Mouse (Mus musculus): ENCODE results near the gene 1700012B07Rik. TPM values are rescaled to one million over a fixed set of nuclear protein-coding genes. Genes with fewer than 3 reads are reported as not detected.

Gene 1700012B07Rik
- not detected in 2 replicates for polyA plus RNA-seq (2014; fragmentation: Nextera tagmentation; extraction: Ambion mirVana)

DNA sequence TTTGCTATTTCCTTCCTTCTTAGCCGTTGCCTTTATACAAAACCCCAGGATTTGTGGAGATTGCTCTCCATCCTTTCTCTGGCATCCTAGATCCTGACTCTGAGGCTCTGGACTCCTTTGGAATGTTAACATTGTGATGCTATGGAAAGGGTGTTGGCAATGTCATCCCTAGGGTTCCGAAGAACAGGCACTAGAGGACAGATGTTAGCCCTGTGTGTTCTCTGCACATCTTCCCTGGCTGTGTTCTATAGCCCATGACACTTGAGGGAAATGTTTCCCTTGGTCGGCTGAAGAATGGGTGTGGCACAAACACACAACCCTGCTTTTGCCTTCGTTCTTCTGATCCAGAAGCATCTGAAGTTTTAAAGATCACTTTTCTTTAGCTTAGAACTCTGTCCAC is at the start of gene 1700012B07Rik:
Gene 1700012B07Rik, minus strand, starts transcription at position 101 of the 400 bp plus-strand sequence.
- Histone ChIP-seq H3K4me1 (ENCODE audit: control insufficient read depth, insufficient read depth, low read length) (no peaks in the 10 kb centered on the region), H3K9me3 (ENCODE audit: control insufficient read depth, low read length) (no peaks in the 10 kb centered on the region), H3K36me3 (ENCODE audit: control insufficient read depth, insufficient read depth, low read length) (no peaks in the 10 kb centered on the region), H3K4me3 (ENCODE audit: low read depth, low read length) (no peak within 1 kb of the TSS), H3K9ac (ENCODE audit: low read length) (no peak within 1 kb of the TSS), H3K27ac (ENCODE audit: low read depth, low read length) (no peak within 1 kb of the TSS), H3K4me2 (ENCODE audit: low read depth) (no peak within 1 kb of the TSS), H3K27me3 (ENCODE audit: control insufficient read depth, insufficient read depth, low read length) (no peaks in the 10 kb centered on the region)
- 86% methylated on average over 4 of the region's 4 CpGs for WGBS
- no peak for ATAC-seq (ENCODE audit: insufficient read depth, low FRiP score, low TSS enrichment)
- no peak for DNase-seq (ENCODE audit: low spot score)

DNA sequence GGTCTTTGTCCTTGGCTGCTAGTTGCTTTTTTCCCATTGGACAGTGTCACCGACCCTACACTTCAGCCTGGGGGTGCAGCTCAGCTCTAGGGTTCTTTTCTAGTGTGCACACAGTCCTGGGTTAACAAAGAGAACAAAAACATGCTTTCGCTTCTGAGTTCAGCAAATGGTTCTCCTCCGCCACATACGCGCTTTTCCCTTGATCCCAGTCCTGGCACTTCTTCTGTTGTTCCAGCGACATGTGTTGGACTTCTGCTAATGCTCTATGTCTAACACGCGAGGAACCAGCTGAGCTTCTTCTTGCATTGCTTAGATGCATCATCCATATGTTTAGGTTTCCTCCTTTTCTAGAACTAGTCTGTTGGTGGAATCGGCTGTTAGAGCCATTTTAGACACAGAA is 48.9 kb upstream of the 1700012B07Rik start:
- H3K36me3 ChIP-seq (ENCODE audit: control insufficient read depth, insufficient read depth, low read length), result no peaks in the 10 kb centered on the region
- H3K9ac ChIP-seq (ENCODE audit: low read length), result no peak overlapping the region
- WGBS, result 80% methylated on average over 9 of the region's 9 CpGs
- H3K27me3 ChIP-seq (ENCODE audit: control insufficient read depth, insufficient read depth, low read length), result no peaks in the 10 kb centered on the region
- H3K27ac ChIP-seq (ENCODE audit: low read depth, low read length), result no peak overlapping the region
- no peak overlapping the region for H3K4me3 ChIP-seq (ENCODE audit: low read depth, low read length)
- H3K4me1 ChIP-seq (ENCODE audit: control insufficient read depth, insufficient read depth, low read length), result no peaks in the 10 kb centered on the region
- no peak overlapping the region for H3K4me2 ChIP-seq (ENCODE audit: low read depth)
- no peaks in the 10 kb centered on the region for H3K9me3 ChIP-seq (ENCODE audit: control insufficient read depth, low read length)
- DNase-seq (ENCODE audit: low spot score), result no peak
- ATAC-seq (ENCODE audit: insufficient read depth, low FRiP score, low TSS enrichment), result no peak

DNA sequence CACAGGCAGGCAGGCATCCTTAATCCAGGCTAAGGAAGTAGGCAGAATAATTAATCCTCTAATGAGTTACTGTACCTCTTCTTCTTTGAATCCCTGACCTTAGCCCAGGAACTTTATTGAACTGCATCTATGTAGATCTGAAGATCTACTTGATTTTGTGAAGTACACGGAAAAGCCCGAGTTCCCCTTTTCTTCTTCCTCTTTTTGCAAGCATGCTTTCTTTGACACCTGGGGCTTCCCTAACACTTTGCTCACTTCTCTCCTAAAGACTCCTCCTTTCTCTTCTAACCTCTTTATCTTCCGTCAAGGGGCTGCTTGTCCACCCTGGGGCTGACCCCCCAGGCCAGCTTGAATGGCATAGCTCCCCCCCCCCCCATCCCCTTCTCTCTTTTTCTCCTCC is 48.0 kb upstream of the 1700012B07Rik start:
- 66% methylated on average over 3 of the region's 3 CpGs for WGBS
- Histone ChIP-seq H3K4me3 (ENCODE audit: low read depth, low read length) (no peak overlapping the region), H3K4me2 (ENCODE audit: low read depth) (no peak overlapping the region), H3K4me1 (ENCODE audit: control insufficient read depth, insufficient read depth, low read length) (no peaks in the 10 kb centered on the region), H3K36me3 (ENCODE audit: control insufficient read depth, insufficient read depth, low read length) (no peaks in the 10 kb centered on the region), H3K27me3 (ENCODE audit: control insufficient read depth, insufficient read depth, low read length) (no peaks in the 10 kb centered on the region), H3K27ac (ENCODE audit: low read depth, low read length) (no peak overlapping the region), H3K9me3 (ENCODE audit: control insufficient read depth, low read length) (no peaks in the 10 kb centered on the region), H3K9ac (ENCODE audit: low read length) (no peak overlapping the region)
- DNase-seq (ENCODE audit: low spot score) (no peak), ATAC-seq (ENCODE audit: insufficient read depth, low FRiP score, low TSS enrichment) (no peak)

DNA sequence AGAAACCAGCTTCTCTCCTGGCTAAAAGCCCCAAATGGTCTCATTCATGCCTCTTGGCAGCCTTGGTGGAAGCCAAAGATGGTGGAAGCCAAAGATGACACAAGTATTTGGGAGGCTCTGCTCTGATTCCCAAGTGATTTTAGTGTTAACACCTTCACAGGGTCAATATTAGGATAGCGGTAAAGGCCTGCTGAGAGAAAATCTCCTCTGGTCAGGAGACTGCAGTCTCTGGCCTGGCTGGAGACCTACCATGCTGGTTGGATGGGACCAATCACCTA is 47.6 kb upstream of the 1700012B07Rik start:
- ATAC-seq (ENCODE audit: insufficient read depth, low FRiP score, low TSS enrichment) (no peak), DNase-seq (ENCODE audit: low spot score) (no peak)
- Histone ChIP-seq H3K9me3 (ENCODE audit: control insufficient read depth, low read length) (no peaks in the 10 kb centered on the region), H3K9ac (ENCODE audit: low read length) (no peak overlapping the region), H3K27ac (ENCODE audit: low read depth, low read length) (no peak overlapping the region), H3K36me3 (ENCODE audit: control insufficient read depth, insufficient read depth, low read length) (no peaks in the 10 kb centered on the region), H3K27me3 (ENCODE audit: control insufficient read depth, insufficient read depth, low read length) (no peaks in the 10 kb centered on the region), H3K4me2 (ENCODE audit: low read depth) (no peak overlapping the region), H3K4me3 (ENCODE audit: low read depth, low read length) (no peak overlapping the region), H3K4me1 (ENCODE audit: control insufficient read depth, insufficient read depth, low read length) (no peaks in the 10 kb centered on the region)
- 85% methylated on average over 1 of the region's 1 CpGs for WGBS

DNA sequence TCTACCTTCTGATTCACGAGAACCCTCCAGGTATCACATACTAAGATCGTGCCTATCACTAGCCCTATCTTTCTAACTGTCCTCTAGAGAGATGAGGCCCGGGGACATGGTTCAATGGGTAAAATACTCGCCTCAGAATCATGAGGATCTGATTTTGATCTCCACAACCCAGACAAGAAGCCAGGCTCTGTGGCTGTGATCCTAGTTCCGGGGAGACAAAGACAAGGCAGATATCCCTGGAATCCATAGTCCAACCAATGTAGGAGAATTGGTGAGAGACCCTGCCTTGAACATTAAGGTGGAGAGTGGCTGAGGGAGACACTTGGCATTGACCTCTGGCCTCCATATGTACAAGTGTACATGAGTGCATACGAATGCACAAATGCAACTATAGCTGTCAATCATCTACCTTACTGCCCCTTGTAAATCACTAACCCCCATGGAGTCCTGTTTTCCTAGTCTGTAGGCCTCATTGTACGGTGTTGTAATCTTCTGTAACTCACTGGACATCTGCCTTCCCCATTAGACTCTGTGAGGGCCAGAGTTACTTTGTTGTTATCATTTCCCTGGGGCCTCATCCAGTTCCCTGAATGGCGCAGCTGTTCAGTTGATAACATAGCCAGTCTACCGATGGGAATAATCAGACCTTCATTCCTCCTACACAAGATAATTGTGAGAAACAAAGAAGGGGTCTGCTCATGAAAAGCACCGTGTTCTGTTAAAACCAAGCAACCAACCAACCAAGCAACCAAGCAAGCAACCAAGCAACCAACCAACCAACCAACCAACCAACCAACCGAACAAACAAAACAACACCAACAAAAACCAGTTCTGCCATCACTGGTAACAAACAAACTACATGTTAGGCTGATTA is 47.0 kb upstream of the 1700012B07Rik start:
- Histone ChIP-seq H3K4me1 (ENCODE audit: control insufficient read depth, insufficient read depth, low read length) (no peaks in the 10 kb centered on the region), H3K27me3 (ENCODE audit: control insufficient read depth, insufficient read depth, low read length) (no peaks in the 10 kb centered on the region), H3K36me3 (ENCODE audit: control insufficient read depth, insufficient read depth, low read length) (no peaks in the 10 kb centered on the region), H3K4me3 (ENCODE audit: low read depth, low read length) (no peak overlapping the region), H3K27ac (ENCODE audit: low read depth, low read length) (no peak overlapping the region), H3K9ac (ENCODE audit: low read length) (no peak overlapping the region), H3K9me3 (ENCODE audit: control insufficient read depth, low read length) (no peaks in the 10 kb centered on the region), H3K4me2 (ENCODE audit: low read depth) (no peak overlapping the region)
- WGBS, result 74% methylated on average over 11 of the region's 11 CpGs
- ATAC-seq (ENCODE audit: insufficient read depth, low FRiP score, low TSS enrichment) (no peak), DNase-seq (ENCODE audit: low spot score) (no peak)

DNA sequence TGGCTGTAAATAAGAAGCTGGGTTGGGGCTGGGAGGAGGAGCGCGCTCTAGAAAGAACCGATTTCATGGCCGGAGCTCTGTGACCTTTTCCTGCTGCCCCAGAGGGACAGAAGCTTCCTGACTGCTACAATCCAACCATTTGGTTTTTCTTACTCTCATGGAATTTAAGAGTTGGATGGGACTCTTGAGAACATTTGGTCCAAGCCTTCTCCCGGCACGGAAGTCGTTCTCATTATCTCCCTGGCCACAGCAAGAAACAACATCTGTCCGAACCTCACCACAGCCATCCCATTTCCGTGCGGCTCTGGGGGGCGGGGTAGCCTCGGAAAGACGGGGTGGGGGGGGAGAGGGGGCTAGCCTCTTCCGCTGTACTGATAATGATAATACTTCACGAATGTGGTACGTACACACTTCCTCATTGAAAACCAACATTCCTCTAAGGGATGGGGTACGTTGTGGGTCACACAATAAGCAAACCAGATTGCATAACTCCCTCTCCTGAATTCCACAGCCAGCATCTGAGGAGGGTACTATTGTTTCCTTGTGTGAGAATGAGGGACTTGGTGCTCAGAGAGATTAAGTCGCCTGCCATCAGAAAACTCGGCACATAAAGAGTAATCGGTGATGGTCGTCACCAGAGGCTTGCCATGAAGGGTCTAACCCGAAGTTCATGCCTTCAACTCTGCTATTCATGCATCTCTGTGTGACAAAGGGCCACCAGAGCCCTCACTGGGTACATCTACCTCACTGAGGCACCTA is 46.2 kb upstream of the 1700012B07Rik start:
- Histone ChIP-seq H3K4me2 (ENCODE audit: low read depth) (no peak overlapping the region), H3K36me3 (ENCODE audit: control insufficient read depth, insufficient read depth, low read length) (no peaks in the 10 kb centered on the region), H3K27ac (ENCODE audit: low read depth, low read length) (no peak overlapping the region), H3K9ac (ENCODE audit: low read length) (no peak overlapping the region), H3K4me1 (ENCODE audit: control insufficient read depth, insufficient read depth, low read length) (no peaks in the 10 kb centered on the region), H3K4me3 (ENCODE audit: low read depth, low read length) (no peak overlapping the region), H3K9me3 (ENCODE audit: control insufficient read depth, low read length) (no peaks in the 10 kb centered on the region), H3K27me3 (ENCODE audit: control insufficient read depth, insufficient read depth, low read length) (no peaks in the 10 kb centered on the region)
- ATAC-seq (ENCODE audit: insufficient read depth, low FRiP score, low TSS enrichment), result no peak
- DNase-seq (ENCODE audit: low spot score), result no peak
- 76% methylated on average over 22 of the region's 22 CpGs for WGBS

DNA sequence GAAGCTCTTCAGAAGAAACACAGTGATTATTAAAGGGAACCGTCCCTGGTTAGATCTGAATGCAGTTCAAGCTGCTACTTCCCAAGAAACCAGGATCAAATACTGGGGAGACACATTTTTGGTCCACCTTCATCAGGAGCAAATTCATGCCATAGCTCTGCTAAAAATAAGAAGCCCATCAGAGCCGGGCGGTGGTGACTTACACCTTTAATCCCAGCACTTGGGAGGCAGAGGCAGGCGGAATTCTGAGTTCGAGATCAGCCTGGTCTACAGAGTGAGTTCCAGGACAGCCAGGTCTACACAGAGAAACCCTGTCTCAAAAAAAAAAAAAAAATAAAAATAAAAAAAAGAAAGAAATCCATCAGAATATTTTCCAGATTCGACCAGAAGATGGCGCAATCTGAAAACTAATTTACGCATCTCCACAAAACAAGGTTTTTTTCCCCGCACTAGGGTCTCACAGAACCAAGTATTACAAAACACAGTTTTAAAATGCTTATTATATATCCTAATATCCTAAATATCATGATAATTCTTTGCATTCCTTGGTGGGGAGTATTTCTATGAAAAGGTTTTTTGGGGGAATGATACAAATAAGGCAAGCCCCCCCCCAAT is 45.4 kb upstream of the 1700012B07Rik start:
- H3K9ac ChIP-seq (ENCODE audit: low read length), result no peak overlapping the region
- H3K4me1 ChIP-seq (ENCODE audit: control insufficient read depth, insufficient read depth, low read length), result no peaks in the 10 kb centered on the region
- no peaks in the 10 kb centered on the region for H3K9me3 ChIP-seq (ENCODE audit: control insufficient read depth, low read length)
- ATAC-seq (ENCODE audit: insufficient read depth, low FRiP score, low TSS enrichment) (no peak), DNase-seq (ENCODE audit: low spot score) (no peak)
- no peaks in the 10 kb centered on the region for H3K27me3 ChIP-seq (ENCODE audit: control insufficient read depth, insufficient read depth, low read length)
- WGBS, result 56% methylated on average over 9 of the region's 9 CpGs
- H3K4me3 ChIP-seq (ENCODE audit: low read depth, low read length), result no peak overlapping the region
- H3K4me2 ChIP-seq (ENCODE audit: low read depth), result no peak overlapping the region
- H3K36me3 ChIP-seq (ENCODE audit: control insufficient read depth, insufficient read depth, low read length), result no peaks in the 10 kb centered on the region
- no peak overlapping the region for H3K27ac ChIP-seq (ENCODE audit: low read depth, low read length)

DNA sequence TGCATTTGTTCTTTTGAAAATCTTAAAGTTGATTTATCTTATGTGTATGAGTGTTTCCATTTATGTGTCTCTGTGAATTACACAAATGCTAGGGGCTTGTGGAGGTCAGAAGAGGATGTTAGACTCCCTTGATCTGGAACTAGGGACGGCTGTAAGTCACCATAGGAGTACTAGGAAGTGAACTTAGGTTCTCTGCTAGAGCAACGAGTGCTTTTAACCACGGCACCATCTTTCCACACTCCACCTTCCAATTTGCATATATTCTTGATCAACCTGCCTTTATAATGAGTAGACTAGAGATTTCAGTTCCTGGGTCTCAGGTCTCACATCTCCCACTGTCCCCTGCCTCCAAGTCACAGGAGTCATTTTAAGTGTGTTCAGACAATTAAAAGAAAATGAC is 44.8 kb upstream of the 1700012B07Rik start:
- no peak overlapping the region for H3K4me3 ChIP-seq (ENCODE audit: low read depth, low read length)
- 89% methylated on average over 3 of the region's 3 CpGs for WGBS
- no peak overlapping the region for H3K27ac ChIP-seq (ENCODE audit: low read depth, low read length)
- H3K9me3 ChIP-seq (ENCODE audit: control insufficient read depth, low read length), result no peaks in the 10 kb centered on the region
- DNase-seq (ENCODE audit: low spot score), result no peak
- no peaks in the 10 kb centered on the region for H3K36me3 ChIP-seq (ENCODE audit: control insufficient read depth, insufficient read depth, low read length)
- no peak overlapping the region for H3K4me2 ChIP-seq (ENCODE audit: low read depth)
- H3K27me3 ChIP-seq (ENCODE audit: control insufficient read depth, insufficient read depth, low read length), result no peaks in the 10 kb centered on the region
- no peak overlapping the region for H3K9ac ChIP-seq (ENCODE audit: low read length)
- no peak for ATAC-seq (ENCODE audit: insufficient read depth, low FRiP score, low TSS enrichment)
- no peaks in the 10 kb centered on the region for H3K4me1 ChIP-seq (ENCODE audit: control insufficient read depth, insufficient read depth, low read length)

All from neural tube, embryonic 11.5 days (tissue).